Mouse (Mus musculus): ENCODE results near the gene Gm21190. TPM values are rescaled to one million over a fixed set of nuclear protein-coding genes. Genes with fewer than 3 reads are reported as not detected.
"Not testable (repeated sequence)": the region's sequence is repeated elsewhere in the genome, so short reads cannot be mapped to it uniquely, and the experiment has no call there.

Gm21190 gene
- total and polyA plus RNA-seq, 2 experiments from 2014 or later = not detected

DNA sequence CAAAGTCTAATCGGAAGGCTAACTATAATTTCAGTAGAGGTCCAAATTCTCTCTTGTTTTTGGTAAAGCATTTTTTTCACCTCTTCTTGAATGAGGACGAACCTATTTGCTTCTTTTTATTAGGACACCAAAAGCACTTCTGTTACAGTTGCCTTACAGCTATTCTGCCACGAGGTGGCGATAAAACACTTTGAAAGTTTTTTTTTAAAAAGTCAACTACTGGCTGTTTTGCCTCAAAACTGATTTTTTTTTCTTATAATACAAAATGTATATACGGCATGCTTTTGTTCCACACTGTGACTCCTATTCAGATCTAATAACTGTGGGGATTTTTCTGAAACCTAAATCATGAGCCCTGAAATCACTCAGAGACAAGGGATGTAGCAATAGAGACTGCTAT is 8.6 kb downstream of the Gm21190 start:
- not testable (repeated sequence) for H3K27me3 ChIP-seq (ENCODE audit: insufficient read depth, low read length); H3K9ac ChIP-seq; H3K4me3 ChIP-seq (ENCODE audit: low read depth, low read length); H3K27ac ChIP-seq (ENCODE audit: low read depth, low read length); H3K36me3 ChIP-seq (ENCODE audit: insufficient read depth); H3K4me2 ChIP-seq (ENCODE audit: low read depth); H3K4me1 ChIP-seq (ENCODE audit: insufficient read depth); H3K9me3 ChIP-seq (ENCODE audit: low read length); ATAC-seq; DNase-seq
- peak; percentile 39 for TF ChIP-seq CTCF (IDR thresholded peaks at IDR 0.05; ENCODE audit: low read depth)
- WGBS = 24% methylated on average over 5 of the region's 5 CpGs

- peaks cover 15% of the 10 kb centered on the region; the same call in 1 of the 2 replicates for H3K9me3 ChIP-seq (ENCODE audit: low read length)
- not testable (repeated sequence) for DNase-seq; H3K27ac ChIP-seq (ENCODE audit: low read depth, low read length); H3K27me3 ChIP-seq (ENCODE audit: insufficient read depth, low read length); ATAC-seq; H3K9ac ChIP-seq; H3K36me3 ChIP-seq (ENCODE audit: insufficient read depth); H3K4me2 ChIP-seq (ENCODE audit: low read depth); H3K4me3 ChIP-seq (ENCODE audit: low read depth, low read length); H3K4me1 ChIP-seq (ENCODE audit: insufficient read depth)
- WGBS = 75% methylated on average over 2 of the region's 2 CpGs
Observed at GRCm38 (mm10) chr5:15517150-15517549, 11.9 kb downstream of the Gm21190 start.

DNA sequence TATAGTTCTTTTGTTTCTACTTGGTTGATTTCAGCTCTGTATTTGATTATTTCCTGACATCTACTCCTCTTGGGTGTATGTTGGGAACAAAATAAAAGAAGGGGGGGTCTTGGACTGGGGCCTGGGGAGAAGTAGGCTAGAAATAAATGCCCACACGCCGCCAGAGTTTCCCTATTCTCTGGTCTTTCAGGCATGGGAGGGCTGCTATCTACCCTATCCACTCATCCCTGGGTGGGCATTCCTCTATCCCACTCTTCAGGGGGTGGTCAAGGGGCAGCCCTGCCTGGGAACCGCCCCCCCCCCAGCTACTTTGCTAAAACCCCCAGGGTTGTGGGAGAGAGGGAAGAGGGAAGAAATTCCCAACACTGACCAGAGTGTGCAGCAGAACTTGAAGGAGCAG is 16.8 kb downstream of the Gm21190 start:
- not testable (repeated sequence) for H3K36me3 ChIP-seq (ENCODE audit: insufficient read depth); H3K4me1 ChIP-seq (ENCODE audit: insufficient read depth); ATAC-seq; H3K27me3 ChIP-seq (ENCODE audit: insufficient read depth, low read length); H3K4me3 ChIP-seq (ENCODE audit: low read depth, low read length); H3K4me2 ChIP-seq (ENCODE audit: low read depth); H3K9ac ChIP-seq; H3K27ac ChIP-seq (ENCODE audit: low read depth, low read length); DNase-seq
- 67% methylated on average over 3 of the region's 3 CpGs for WGBS
- peaks cover 22% of the 10 kb centered on the region; the same call in 1 of the 2 replicates for H3K9me3 ChIP-seq (ENCODE audit: low read length)

DNA sequence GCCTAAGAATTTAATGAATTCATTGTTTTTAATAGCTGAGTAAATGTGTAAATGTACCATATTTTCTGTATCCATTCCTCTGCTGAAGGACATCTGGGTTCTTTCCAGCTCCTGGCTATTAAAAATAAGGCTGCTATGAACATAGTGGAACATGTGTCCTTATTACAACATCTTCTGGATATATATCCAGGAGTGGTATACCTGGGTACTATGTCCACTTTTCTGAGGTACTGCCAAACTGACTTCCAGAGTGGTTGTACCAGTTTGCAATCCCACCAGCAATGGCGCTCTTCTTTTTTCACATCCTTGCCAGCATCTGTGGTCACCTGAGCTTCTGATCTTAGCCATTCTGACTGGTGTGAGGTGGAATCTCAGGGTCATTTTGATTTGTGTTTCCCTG is 19.1 kb downstream of the Gm21190 start:
- H3K27ac ChIP-seq (ENCODE audit: low read depth, low read length); H3K4me1 ChIP-seq (ENCODE audit: insufficient read depth); DNase-seq; H3K27me3 ChIP-seq (ENCODE audit: insufficient read depth, low read length); ATAC-seq; H3K36me3 ChIP-seq (ENCODE audit: insufficient read depth); H3K4me3 ChIP-seq (ENCODE audit: low read depth, low read length); H3K9ac ChIP-seq; H3K4me2 ChIP-seq (ENCODE audit: low read depth): not testable (repeated sequence)
- peaks cover 22% of the 10 kb centered on the region; the same call in 1 of the 2 replicates for H3K9me3 ChIP-seq (ENCODE audit: low read length)
- 83% methylated on average over 1 of the region's 1 CpGs for WGBS

DNA sequence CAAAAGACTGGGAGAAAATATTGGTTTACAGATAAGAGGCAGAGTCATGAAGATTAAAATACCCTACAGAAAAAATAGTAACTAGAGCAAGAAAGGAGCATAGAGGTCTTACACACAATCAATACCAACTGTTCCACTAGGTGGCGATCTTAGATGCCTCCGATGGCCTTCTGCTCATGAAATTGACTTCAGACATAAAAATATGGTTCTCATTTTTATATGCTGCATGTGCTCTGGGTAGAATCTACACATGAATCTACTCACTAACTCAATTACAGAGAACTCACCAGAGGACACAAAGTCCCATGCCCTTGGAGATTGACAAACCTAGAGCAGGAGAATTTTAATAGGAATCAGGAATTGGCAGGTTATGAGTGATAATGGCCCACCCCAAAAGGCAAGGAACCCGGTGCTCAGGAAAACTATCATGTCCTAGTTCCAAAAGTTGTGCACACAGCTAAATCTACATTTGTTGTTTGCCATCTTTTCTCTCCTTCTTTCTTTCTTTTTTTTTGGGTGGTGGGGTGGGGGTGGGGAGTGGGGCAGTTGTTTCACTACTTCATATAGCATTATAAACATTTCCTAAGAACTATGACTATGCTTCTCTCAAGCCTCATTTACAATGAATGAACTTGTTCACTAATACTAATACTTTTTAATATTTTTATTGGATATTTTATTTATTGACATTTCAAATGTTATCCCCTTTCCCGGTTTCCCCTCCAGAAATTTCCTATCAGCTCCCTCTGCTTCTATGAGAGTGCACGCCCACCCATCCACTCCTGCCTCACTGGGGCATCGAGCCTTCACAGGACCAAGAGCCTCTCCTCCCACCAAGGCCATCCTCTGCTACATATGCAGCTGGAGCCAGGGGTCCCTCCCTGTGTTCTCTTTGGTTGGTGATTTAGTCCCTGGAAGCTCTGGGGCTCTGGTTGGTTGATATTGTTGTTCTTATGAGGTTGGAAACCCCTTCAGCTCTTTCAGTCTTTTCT is 20.3 kb downstream of the Gm21190 start:
- not testable (repeated sequence) for DNase-seq; H3K9ac ChIP-seq; H3K36me3 ChIP-seq (ENCODE audit: insufficient read depth); H3K4me1 ChIP-seq (ENCODE audit: insufficient read depth); ATAC-seq; H3K4me2 ChIP-seq (ENCODE audit: low read depth); H3K4me3 ChIP-seq (ENCODE audit: low read depth, low read length); H3K27me3 ChIP-seq (ENCODE audit: insufficient read depth, low read length); H3K27ac ChIP-seq (ENCODE audit: low read depth, low read length)
- peak; percentile 11; the same call in 1 of the 2 replicates for TF ChIP-seq CTCF (IDR thresholded peaks at IDR 0.05; ENCODE audit: low read depth)
- peaks cover 22% of the 10 kb centered on the region; the same call in 1 of the 2 replicates for H3K9me3 ChIP-seq (ENCODE audit: low read length)
- WGBS = 67% methylated on average over 6 of the region's 6 CpGs

DNA sequence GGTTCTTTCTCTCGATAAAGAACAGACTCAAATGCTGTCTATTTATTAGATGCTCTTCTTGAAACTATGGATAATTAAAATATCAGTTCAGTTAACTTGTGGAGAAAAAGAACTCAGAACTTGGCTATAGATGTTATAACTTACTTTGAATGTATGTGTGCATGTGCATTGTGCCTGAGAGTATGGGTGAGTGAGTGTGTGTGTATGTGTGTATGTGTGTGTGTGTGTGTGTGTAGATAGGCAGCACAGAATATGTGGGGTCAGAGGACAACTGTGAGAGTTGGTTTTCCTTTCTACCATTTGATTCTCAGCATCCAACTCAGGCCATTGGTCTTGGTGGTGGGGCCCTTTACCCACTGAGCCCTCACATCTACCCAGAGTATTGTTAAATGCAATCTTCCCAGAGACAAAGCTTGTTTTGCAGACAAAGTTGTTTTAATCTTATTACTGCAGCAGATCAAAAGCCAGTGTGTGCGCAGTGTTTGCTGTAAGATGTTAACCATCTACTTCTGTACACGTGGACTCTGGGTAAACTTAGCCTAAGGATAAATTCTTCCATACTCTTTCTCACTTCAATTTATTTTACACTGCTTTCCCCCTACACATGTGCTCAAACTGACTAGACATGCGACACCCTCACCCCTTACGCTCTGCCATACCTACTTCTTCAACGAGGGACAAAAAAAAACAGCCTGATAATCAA is 21.1 kb downstream of the Gm21190 start:
- peaks cover 21% of the 10 kb centered on the region; the same call in 1 of the 2 replicates for H3K9me3 ChIP-seq (ENCODE audit: low read length)
- not testable (repeated sequence) for H3K9ac ChIP-seq; DNase-seq; H3K36me3 ChIP-seq (ENCODE audit: insufficient read depth); H3K4me3 ChIP-seq (ENCODE audit: low read depth, low read length); H3K4me2 ChIP-seq (ENCODE audit: low read depth); H3K27ac ChIP-seq (ENCODE audit: low read depth, low read length); H3K27me3 ChIP-seq (ENCODE audit: insufficient read depth, low read length); H3K4me1 ChIP-seq (ENCODE audit: insufficient read depth)
- WGBS = 70% methylated on average over 6 of the region's 6 CpGs
- peak; percentile 34; the same call in 1 of the 2 replicates for ATAC-seq

DNA sequence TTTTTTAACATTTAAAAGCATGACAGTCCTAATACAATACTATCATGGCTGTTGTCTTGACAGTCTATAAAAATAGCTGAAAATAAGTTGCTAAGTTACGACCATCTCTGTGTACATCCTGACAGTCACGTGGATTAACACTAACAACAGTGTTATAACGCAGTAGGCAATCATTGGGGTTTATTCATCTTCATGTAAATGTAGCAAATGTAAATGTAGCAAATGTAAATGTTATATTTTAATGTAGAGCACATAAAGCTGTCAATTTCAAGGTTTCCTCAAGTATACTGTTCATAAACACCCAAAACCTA is 21.8 kb downstream of the Gm21190 start:
- Histone ChIP-seq H3K4me3 (ENCODE audit: low read depth, low read length) (no peak overlapping the region), H3K4me2 (ENCODE audit: low read depth) (no peak overlapping the region), H3K27ac (ENCODE audit: low read depth, low read length) (no peak overlapping the region), H3K4me1 (ENCODE audit: insufficient read depth) (no peaks in the 10 kb centered on the region), H3K9ac (no peak overlapping the region), H3K9me3 (ENCODE audit: low read length) (peaks cover 19% of the 10 kb centered on the region; the same call in 1 of the 2 replicates), H3K27me3 (ENCODE audit: insufficient read depth, low read length) (no peaks in the 10 kb centered on the region), H3K36me3 (ENCODE audit: insufficient read depth) (no peaks in the 10 kb centered on the region)
- no peak for DNase-seq
- WGBS = 67% methylated on average over 3 of the region's 3 CpGs
- ATAC-seq = peak; percentile 36; the same call in 1 of the 2 replicates
- no peak for TF ChIP-seq CTCF (IDR thresholded peaks at IDR 0.05; ENCODE audit: low read depth)
